Mouse (Mus musculus) limb, embryonic 11.5 days (tissue): ENCODE data around the gene Gm21981. TPM values are rescaled to one million over a fixed set of nuclear protein-coding genes. Genes with fewer than 3 reads are reported as not detected.

ENCODE experiments used
- ATAC-seq: fragments of 200-750 bp; cut with Nextera tagmentation; 2 replicates; pipeline ENCODE4 v1.8.0; 2017; ENCODE audit warnings: low read depth; ENCODE audit not compliant: insufficient number of reproducible peaks, low FRiP score, low TSS enrichment
- DNase-seq: peaks from one replicate; pipeline ENCODE4 v3.0.0-alpha.2; 2015; ENCODE audit warnings: low spot score
- H3K27ac ChIP-seq: fragments of 300-500 bp; sonication (generic); replicated peaks from 2 replicates; pipeline ENCODE4 v1.5.1; 2014; ENCODE audit warnings: low read depth, mild to moderate bottlenecking, low read length
- H3K27me3 ChIP-seq: fragments of 300-500 bp; sonication (generic); 2 replicates; pipeline ENCODE4 v1.6.1; 2014; ENCODE audit warnings: mild to moderate bottlenecking, low read length, mixed read lengths; ENCODE audit not compliant: control insufficient read depth, insufficient read depth
- H3K36me3 ChIP-seq: fragments of 300-500 bp; sonication (generic); 2 replicates; pipeline ENCODE4 v1.6.1; 2014; ENCODE audit warnings: mild to moderate bottlenecking, low read length, moderate library complexity, mixed read lengths; ENCODE audit not compliant: control insufficient read depth, insufficient read depth
- H3K4me1 ChIP-seq: fragments of 300-500 bp; sonication (generic); 2 replicates; pipeline ENCODE4 v1.6.1; 2014; ENCODE audit warnings: low read length, mixed read lengths; ENCODE audit not compliant: control insufficient read depth, insufficient read depth
- H3K4me2 ChIP-seq: fragments of 300-500 bp; sonication (generic); 2 replicates; pipeline ENCODE4 v1.6.1; 2014; ENCODE audit warnings: low read depth, mild to moderate bottlenecking, moderate library complexity; ENCODE audit not compliant: severe bottlenecking
- H3K4me3 ChIP-seq: fragments of 300-500 bp; sonication (generic); 2 replicates; pipeline ENCODE4 v1.5.1; 2014; ENCODE audit warnings: low read depth, low read length
- H3K9ac ChIP-seq: fragments of 300-500 bp; sonication (generic); 2 replicates; pipeline ENCODE4 v1.6.1; 2014; ENCODE audit warnings: mild to moderate bottlenecking, low read length
- H3K9me3 ChIP-seq: fragments of 300-500 bp; sonication (generic); 2 replicates; pipeline ENCODE4 v1.6.1; 2016; ENCODE audit warnings: low read length; ENCODE audit not compliant: control insufficient read depth
- WGBS: fragments of 180-500 bp; shearing (Covaris S2); extraction: QIAGEN DNeasy Blood & Tissue Kit; methylation state at CpG from one replicate; pipeline ENCODE4 v1.1.7; 2014; 5-methylcytosine and 5-hydroxymethylcytosine counted together
- polyA plus RNA-seq: library from polyadenylated mRNA; unstranded; fragments of >200 nt; fragmentation: Nextera tagmentation; extraction: Ambion mirVana; gene quantifications from 2 replicates; pipeline ENCODE4 v1.2.1, GENCODE M21; 2014

Gm21981 gene
- polyA plus RNA-seq, 1 experiment from 2014 or later: 1.3 TPM

DNA sequence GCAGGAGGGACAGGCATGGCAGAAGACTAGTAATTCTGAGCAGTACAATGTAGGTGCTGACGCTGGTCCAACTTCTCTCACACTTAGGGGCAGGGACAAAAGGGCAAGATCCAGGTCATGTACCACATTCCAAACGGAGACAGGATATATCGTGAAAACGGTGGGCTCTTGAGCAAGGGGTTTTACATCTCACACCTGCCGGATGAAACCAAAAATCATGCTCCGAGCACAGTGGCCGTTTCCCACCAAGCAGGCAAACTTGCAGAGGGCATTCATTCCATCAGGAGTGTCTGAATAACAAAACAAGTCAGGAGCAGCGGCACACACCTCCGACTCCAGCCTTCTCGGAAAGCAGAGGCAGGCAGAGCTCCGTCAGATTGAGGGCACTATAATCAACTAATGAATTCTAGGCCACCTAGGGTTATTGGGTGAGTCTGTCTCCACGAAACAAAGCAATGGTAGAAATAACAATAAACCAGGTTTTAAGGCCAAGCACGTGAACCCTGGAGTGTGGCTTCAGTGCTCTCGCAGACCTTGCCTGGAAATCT lies 41.4 kb upstream of the Gm21981 start:
- DNase-seq (no peak), ATAC-seq (no peak)
- Histone ChIP-seq H3K27ac (no peak overlapping the region), H3K4me3 (no peak overlapping the region), H3K36me3 (no peaks in the 10 kb centered on the region), H3K9ac (no peak overlapping the region), H3K9me3 (no peaks in the 10 kb centered on the region), H3K27me3 (peaks cover 5% of the 10 kb centered on the region; the same call in 1 of the 2 replicates), H3K4me1 (peaks cover 20% of the 10 kb centered on the region), H3K4me2 (no peak overlapping the region)
- 73% methylated on average over 14 of the region's 14 CpGs for WGBS

DNA sequence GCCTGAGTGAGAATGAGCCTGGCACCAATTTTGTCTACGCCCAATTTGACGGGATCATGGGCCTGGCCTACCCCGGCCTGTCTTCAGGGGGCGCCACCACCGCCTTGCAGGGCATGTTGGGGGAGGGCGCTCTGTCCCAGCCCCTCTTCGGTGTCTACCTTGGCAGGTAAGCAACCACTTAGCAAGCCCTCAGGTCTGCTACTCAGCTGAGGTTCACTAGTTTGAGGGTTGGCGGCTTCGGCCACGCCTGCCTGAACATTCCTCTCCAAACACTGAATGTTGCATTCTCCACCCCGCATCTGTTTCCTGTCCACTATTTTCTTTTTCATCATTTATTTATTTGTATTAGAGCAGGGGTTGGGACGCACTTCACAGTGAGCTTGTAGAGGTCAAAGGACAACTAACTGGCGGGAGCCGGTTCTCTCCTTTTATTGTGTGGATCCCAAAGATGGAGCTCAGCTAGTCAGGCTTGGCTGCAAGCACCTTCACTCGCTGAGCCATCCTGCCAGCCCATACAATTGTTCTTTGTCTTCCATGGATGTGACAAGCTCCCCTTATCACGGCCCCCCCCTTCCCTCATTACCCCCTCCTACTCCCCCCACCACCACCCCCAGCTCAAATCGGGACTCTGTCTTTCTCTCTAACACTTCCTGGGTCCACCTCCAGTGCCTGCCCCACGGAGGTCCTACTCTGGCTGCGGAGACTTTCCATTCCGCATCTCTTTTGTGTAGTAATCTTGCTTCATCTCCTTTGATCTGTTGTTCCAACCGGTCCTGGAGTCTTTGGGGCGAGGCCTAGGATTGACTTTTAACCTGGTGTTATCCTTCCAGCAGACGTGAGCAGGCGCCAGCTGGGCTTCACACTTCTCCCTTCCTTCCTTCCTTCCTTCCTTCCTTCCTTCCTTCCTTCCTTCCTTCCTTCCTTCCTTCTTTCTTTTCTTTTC lies 36.6 kb upstream of the Gm21981 start:
- Histone ChIP-seq H3K36me3 (no peaks in the 10 kb centered on the region), H3K9me3 (no peaks in the 10 kb centered on the region), H3K4me2 (no peak overlapping the region), H3K27ac (no peak overlapping the region), H3K9ac (no peak overlapping the region), H3K4me1 (no peaks in the 10 kb centered on the region), H3K4me3 (no peak overlapping the region), H3K27me3 (no peaks in the 10 kb centered on the region)
- DNase-seq (no peak), ATAC-seq (no peak)
- WGBS: 64% methylated on average over 24 of the region's 24 CpGs

DNA sequence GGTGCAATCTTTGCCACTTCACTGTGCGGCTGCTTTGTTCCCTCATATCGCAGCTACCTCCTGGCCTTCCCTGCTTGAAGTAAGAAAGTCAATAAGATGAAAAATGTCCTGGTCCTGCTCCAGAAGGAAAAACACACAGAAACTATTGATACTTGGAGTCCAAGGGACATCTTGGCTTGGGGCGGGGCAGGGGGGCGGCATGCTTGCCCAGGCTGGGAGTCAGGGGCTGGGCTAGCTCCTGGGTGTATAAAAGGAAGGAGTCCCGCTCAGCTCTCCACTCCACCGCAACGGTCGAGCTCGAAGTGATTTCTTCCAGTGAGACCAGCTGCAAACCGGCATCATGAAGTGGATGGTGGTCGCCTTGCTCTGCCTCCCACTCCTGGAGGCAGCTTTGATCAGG lies 32.3 kb upstream of the Gm21981 start, which contains the start of gene Pgc:
TSS of gene Pgc (plus strand) at position 277 of the 400 bp plus-strand sequence.
- Histone ChIP-seq H3K4me3 (no peak within 1 kb of the TSS), H3K4me2 (no peak within 1 kb of the TSS), H3K27ac (no peak within 1 kb of the TSS), H3K9ac (no peak within 1 kb of the TSS), H3K27me3 (no peaks in the 10 kb centered on the region), H3K36me3 (no peaks in the 10 kb centered on the region), H3K9me3 (no peaks in the 10 kb centered on the region), H3K4me1 (no peaks in the 10 kb centered on the region)
- 71% methylated on average over 11 of the region's 11 CpGs for WGBS
- DNase-seq (no peak), ATAC-seq (no peak)

DNA sequence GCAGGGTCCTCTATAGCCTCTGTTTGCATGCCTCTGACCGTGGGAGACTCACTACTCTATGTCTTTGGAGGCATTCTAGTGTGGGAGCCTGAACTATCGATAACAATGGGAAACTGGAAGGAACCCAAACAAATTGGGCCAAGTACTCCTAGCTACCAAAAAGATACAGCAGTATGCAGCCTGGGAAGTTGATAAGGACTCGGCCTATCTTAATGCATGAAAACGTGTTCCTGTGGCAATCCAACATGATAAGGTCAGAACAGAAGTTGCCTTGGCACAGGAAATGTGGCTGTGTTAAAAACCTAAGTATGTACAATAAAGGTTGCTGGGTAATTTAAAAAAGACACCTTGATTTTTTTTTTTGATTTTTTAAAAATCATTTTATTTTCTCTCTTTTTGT lies 26.9 kb upstream of the Gm21981 start:
- no peak overlapping the region for H3K9ac ChIP-seq
- no peak for DNase-seq
- no peak overlapping the region for H3K27ac ChIP-seq
- H3K27me3 ChIP-seq: no peaks in the 10 kb centered on the region
- H3K9me3 ChIP-seq: no peaks in the 10 kb centered on the region
- no peaks in the 10 kb centered on the region for H3K36me3 ChIP-seq
- no peak for ATAC-seq
- WGBS: 88% methylated on average over 4 of the region's 4 CpGs
- no peak overlapping the region for H3K4me3 ChIP-seq
- H3K4me1 ChIP-seq: no peaks in the 10 kb centered on the region
- H3K4me2 ChIP-seq: no peak overlapping the region

DNA sequence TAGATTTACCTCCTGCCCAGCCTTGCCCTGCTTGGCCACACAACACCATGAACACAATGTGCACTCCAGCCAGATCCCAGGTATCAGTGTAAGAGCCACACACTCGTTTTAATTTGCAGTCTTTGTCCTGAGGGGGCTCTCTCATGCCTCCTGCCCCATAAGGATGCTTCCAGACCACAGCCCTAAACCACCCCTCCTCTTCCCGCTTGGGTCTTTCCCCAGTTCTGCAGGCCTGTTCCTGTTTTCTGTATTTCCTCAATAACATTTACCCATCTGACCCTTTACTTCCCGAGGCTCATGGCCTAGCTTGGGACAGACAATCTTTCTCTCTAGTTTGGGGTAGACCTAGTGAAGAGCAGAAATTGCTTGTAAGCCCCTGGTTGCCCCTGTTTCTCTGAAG lies 20.8 kb upstream of the Gm21981 start:
- no peaks in the 10 kb centered on the region for H3K27me3 ChIP-seq
- no peaks in the 10 kb centered on the region for H3K36me3 ChIP-seq
- DNase-seq: no peak
- 65% methylated on average over 3 of the region's 3 CpGs for WGBS
- no peak overlapping the region for H3K4me2 ChIP-seq
- no peaks in the 10 kb centered on the region for H3K4me1 ChIP-seq
- no peak overlapping the region for H3K27ac ChIP-seq
- H3K9me3 ChIP-seq: no peaks in the 10 kb centered on the region
- ATAC-seq: no peak
- H3K9ac ChIP-seq: no peak overlapping the region
- no peak overlapping the region for H3K4me3 ChIP-seq

DNA sequence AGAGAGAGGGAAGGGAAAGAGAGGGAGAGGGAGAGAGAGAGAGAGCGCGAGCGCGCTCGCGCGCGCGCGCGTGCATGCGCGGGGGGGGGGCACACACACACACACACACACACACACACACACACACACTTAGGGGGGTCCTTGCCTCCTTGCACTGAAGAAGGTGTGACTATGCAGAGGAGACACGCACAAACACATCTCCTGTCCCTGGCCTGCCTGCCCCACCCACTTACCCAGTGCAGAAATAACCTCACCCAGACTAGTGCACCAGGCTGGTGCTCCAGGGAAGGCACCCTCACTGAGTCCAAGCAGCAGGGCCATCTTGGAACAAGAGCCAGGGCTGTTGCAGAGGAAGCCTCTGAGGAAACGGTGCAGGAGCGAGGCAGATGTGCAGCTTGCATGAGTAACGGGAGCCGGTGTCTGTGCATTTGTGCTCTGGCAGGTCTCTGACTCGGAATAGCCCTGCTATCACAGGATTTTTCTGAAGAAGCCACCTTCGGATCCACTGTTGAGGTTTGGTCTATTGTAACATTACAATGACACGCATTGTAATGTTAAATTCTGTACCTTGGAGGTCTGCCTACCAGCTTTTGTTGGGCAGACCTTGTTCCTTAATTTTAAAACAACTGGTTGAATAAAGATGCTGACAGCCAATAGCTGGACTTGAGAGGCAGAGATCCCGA lies 18.8 kb upstream of the Gm21981 start:
- Histone ChIP-seq H3K4me1 (no peaks in the 10 kb centered on the region), H3K27ac (no peak overlapping the region), H3K4me3 (no peak overlapping the region), H3K27me3 (no peaks in the 10 kb centered on the region), H3K36me3 (no peaks in the 10 kb centered on the region), H3K4me2 (no peak overlapping the region), H3K9ac (no peak overlapping the region), H3K9me3 (no peaks in the 10 kb centered on the region)
- DNase-seq (no peak), ATAC-seq (no peak)
- 56% methylated on average over 15 of the region's 22 CpGs for WGBS

DNA sequence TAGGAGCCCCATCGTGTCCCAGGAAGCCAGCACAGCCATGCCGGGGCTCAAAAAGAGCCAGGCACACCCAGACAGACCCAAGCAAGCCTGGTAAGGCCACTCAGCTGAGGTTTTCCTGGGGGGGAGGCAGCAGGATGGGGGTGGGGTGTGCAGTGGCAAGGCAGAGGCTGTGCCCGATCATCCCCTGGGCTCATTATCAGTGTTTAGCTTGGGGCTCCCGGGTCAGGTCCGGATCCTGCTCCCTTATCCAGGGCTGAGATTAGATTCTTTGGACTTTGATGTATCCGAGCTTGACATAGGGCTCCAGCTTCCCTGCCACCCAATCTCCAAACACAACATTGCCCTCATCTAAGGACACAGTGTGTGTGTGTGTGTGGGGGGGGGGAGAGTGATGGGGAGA lies 17.6 kb upstream of the Gm21981 start:
- no peak overlapping the region for H3K9ac ChIP-seq
- no peaks in the 10 kb centered on the region for H3K36me3 ChIP-seq
- H3K4me3 ChIP-seq: no peak overlapping the region
- DNase-seq: no peak
- H3K9me3 ChIP-seq: no peaks in the 10 kb centered on the region
- no peak overlapping the region for H3K4me2 ChIP-seq
- no peaks in the 10 kb centered on the region for H3K27me3 ChIP-seq
- ATAC-seq: no peak
- 59% methylated on average over 6 of the region's 6 CpGs for WGBS
- no peak overlapping the region for H3K27ac ChIP-seq
- no peaks in the 10 kb centered on the region for H3K4me1 ChIP-seq

DNA sequence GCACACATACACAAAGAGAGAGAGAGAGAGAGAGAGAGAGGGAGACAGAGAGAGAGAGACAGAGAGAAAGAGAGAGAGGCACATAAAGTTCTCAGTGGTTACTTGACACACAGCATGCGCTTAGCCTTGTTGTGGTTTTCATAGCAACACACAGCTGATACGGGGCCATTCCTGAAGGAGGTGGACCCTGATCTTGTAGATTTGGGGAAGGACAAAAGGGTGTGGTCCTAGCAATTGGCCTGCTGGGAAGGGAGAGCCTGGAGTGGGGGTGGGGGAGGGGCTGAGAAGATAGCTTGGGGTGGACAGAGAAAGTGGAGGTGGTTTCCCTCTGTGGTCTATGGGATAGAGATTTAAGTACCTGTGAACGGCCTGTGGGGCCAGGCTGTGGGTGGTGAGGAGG lies 15.8 kb upstream of the Gm21981 start:
- WGBS: 57% methylated on average over 3 of the region's 3 CpGs
- H3K4me1 ChIP-seq: 0 out of 2 replicates have a peak, but pooled peaks cover 3% of the 10 kb centered on the region
- no peak overlapping the region for H3K9ac ChIP-seq
- no peaks in the 10 kb centered on the region for H3K36me3 ChIP-seq
- no peak for ATAC-seq
- no peak for DNase-seq
- no peak overlapping the region for H3K4me2 ChIP-seq
- no peaks in the 10 kb centered on the region for H3K27me3 ChIP-seq
- no peak overlapping the region for H3K27ac ChIP-seq
- no peak overlapping the region for H3K4me3 ChIP-seq
- H3K9me3 ChIP-seq: no peaks in the 10 kb centered on the region
